Mouse (Mus musculus): ENCODE results near the gene Ptgis. TPM values are rescaled to one million over a fixed set of nuclear protein-coding genes. Genes with fewer than 3 reads are reported as not detected.

Gene Ptgis
- total RNA-seq, 2 experiments from 2014 or later: 19.3 to 31.8 TPM

DNA sequence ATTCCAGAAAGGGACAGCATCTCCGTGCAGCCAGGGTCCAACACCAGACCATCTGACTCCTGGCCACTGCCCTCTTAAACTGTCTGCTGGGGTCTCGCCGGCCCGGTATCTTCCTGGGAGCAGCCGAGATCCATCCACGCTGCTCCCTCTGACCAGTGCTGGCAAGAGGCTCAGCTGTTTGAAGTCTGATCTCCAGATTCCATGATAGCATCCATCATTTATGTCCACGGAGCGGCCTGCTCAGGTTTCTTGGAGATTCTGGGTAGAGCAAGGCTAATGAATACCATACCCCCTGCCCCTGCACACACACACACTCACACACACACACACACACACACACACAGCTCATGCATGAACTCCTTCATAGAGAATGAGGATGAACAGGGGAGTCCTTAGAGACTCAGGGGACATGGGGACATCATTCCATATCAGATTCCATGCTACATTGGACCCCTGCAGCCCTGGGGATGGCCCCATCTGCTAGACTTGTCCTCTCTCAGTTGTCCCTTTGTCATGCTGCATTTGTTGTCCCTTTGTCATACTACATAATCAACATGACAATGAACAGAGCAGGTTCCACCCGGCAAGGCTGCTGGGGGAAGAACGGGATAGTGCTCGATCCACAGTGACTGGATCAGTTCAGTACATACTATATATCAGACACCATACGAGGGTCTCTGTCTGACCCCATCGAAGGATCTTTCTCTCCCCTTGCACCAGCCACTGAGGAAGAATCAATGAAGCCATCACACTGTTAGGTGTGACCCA is 41.6 kb downstream of the Ptgis start:
- no peak for DNase-seq (ENCODE audit: low spot score in 2 of 2)

DNA sequence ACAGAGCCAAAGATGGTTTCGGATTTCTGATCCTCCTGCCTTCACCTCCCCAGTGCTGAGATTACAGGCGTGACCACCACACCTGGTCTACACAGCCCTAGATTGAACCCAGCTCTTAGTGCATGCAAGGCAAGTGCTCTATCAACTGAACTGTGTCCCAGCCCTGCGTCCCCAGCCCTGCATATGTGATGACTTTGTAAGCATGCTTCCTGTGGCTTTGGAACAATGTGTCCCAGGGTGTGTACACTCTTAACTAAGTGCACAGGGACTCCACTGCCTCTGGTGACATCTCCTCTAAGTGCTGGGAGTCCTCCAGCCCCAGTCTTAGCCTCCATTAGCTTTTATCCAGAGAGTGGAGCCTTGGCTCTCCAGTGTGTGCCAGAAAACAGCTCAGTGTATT is 47.0 kb downstream of the Ptgis start:
- DNase-seq (ENCODE audit: low spot score in 2 of 2): no peak

DNA sequence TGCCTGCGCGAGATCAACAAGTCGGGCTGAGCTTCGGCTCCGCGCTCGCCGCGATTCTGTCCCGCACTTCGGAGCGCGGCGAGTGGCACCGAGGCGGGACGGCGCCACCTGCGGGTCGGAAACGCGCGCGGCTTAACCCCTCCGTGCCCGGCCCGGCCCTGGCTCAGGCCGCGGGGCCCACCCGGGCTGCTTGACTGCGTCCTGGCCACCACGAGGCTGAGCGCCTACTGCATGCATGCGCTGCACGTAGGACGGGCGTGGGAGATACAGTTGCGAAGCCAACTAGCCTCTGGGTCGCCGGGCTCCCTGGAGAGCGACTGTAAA is 50.4 kb downstream of the Ptgis start, which contains the start of gene Kcnb1:
Gene Kcnb1 (minus strand): TSS at position 80 of the 324 bp plus-strand sequence.
- peak; percentile 70 to 79 for DNase-seq (ENCODE audit: low spot score in 2 of 2)

DNA sequence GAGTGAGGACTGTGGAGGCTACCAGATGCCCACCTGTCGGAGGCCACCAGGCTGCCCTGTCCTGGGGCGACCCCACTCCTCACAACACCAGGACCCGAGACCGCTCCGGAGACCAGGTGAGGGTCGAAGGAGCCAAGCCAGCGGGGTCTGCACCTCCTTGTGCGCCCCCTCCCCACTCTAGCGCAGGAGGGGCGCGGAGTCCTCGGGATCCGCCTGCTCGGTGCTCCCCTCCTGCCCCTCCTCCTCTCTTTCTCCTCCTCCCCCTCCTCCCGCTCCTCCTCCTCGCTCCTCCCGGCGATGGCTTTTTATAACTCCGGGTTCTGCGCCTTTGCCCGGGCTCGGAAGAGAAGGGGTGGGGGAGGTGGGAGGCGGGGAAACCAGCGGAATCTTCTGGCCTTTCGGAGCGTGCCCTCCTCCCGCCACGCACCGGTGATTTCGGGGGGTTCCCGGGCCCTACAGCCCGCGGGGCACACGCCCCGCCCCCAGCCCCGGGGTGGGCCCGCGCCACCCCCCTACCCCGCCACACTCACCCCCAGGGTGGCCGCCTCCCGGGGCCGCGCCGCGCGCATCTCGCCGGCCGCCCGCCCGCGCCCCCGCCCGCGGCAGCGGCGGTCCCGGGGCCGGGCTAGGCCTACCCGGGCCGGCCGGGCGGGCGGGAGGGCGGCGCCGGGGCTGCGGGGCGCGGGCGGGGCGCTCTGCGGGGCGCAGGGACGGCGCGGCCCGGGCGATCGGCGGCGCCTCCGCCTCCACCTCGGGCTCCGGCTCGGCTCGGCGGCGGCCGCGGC is 50.9 kb downstream of the Ptgis start:
- DNase-seq (ENCODE audit: low spot score in 2 of 2): peak; percentile 21 to 40

DNA sequence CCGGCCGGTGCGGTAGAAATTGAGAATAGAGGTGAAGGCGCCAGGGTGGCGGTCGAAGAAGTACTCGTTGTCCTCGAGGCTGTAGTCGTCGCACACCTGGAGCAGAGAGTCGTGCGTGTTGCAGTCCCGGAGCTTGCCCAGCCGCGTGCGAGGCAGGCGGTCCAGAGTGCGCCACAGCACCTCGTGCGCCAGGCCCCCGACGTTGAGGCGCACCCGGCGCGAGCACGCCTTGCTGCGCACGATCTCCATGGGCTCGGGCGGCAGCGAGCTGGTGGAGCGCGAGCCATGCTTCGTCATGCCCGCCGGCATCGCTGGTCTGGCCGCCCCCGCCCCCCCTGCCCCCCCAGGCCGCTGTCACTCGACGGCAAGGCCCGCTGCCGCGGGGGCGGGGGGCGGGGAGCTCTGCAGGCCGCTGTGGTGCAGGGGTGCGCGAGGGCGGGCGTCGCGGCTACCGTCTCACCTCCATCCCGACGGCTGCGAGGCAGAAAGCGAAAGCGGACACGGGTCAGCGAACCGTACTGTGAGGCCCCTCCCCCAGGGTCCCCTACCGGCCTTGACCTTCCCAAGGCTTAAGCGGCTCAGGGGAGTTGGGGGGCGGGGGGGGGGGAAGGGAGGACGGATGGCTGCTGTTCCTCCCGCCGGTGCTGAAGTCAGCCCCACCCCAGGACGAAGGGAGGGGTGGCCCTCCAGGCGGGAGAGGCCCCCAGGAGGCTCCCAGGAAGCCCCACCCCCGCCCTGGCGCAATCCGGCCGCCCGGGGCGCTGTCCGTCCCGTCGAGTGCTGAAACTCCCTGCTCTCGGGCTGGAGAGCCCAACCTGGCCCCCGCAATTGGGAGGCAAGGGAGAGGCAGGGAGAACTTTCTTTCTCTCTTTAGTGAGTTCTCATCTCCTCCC is 51.8 kb downstream of the Ptgis start:
- DNase-seq (ENCODE audit: low spot score in 2 of 2): peak; percentile 84 to 89

DNA sequence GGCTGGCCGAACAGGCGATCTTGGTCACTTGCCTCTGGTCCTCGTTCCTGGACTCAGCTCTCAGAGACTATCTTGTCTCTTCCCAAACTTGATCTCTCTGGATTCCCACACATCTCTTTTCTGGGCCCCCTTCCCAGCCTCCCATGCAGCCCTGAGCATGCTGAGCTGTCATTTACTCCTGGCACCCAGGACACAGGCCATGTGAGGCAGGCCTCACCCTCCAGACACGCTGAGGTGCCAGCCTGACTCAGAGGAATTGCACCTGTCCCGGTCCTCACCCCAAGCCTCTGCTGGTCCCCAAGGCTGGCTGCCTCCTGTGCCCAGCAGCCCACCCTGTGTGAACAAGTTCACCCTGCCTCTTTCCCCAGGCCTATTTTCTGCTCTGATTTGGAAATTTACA is 53.3 kb downstream of the Ptgis start:
- no peak for DNase-seq (ENCODE audit: low spot score in 2 of 2)

DNA sequence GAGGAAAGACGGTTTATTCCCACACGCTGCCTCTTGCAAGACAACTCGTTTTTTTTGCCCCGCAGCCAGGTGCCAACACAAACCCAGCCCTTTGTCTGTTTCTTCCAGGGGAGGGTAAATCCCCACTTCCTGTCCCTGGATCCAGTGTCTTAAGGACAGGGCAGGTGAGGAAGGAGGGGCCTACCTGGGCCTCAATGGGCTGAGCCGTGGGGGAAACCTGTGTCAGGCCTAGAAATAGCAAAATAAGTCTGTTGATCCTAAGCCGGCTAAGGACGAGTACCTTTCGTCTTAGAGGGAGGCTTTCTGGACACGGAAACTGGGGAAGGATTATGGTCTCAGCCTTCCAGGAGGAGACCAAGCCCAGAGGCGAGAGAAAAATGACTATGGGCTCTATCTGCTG is 53.9 kb downstream of the Ptgis start:
- DNase-seq (ENCODE audit: low spot score in 2 of 2): no peak

DNA sequence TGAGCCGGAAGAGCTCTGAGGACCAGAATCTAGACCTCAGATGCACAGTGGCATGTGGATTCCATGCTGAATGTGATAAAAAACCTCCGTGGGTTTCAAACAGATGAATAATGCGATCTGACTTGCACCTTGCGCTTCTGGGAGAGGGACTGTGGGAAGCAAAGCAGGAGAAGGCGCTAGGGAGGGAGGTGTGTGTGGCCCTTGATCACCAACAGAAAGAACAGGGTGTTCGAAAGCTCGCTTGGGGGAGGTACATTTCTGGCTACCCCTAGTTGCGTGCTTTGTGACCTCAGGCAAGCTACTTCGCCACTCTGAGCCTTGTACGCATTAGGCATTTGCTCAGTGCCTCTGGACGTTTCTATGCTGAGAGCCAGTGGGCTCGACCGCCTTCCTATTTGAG is 54.4 kb downstream of the Ptgis start:
- no peak for DNase-seq (ENCODE audit: low spot score in 2 of 2)

DNA sequence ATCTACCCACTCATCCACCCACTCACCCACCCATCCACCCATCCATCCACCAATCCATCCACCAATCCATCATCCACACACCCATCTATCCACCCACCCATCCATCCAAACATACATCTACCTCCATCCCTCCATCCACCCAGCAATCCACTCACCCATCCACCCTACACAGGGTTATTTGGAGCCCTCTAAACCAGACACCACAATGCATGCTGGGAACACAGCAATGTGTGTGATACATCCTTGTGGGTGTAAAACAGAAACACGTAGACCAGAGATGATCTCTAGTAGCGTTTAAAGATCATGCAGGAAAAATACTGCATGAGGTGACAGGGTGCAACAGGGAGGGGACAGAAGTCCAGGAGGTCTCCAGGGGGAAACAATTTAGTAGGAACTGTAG is 55.0 kb downstream of the Ptgis start:
- no peak for DNase-seq (ENCODE audit: low spot score in 2 of 2)

DNA sequence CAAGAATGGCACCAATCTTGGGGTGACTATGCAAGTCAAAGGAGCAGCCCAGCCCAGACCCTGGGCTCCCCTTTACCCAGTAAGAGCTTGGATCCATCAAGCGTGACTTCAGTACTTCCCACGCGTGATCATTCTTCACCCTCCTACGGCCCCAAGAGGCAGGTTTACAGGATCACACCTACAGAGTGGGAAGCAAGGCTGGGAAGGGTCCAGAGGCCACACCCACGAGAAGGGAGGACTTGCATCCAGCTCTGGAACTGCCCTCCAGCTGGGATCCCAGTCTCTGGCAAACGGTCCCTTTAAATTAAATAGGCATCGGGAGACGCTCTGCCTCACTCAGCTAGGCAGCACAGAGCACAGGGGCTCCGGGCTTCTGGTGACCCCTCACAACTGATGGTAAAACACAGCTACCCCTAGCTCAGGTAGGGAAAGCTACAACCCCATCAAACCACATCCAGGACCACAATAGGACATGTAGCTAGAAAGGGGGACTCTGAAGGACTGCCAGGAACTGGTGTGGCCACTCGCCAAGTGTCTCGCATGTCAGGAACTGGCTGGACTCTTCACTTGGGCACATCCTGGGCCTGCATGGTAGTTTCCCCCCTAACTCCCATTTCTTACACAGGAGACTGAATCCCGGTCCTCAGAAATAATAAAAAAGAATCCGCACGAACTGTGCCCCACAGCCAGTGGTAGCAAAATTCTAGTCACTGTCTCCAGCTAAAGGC is 58.6 kb downstream of the Ptgis start:
- DNase-seq (ENCODE audit: low spot score in 2 of 2): no peak

DNA sequence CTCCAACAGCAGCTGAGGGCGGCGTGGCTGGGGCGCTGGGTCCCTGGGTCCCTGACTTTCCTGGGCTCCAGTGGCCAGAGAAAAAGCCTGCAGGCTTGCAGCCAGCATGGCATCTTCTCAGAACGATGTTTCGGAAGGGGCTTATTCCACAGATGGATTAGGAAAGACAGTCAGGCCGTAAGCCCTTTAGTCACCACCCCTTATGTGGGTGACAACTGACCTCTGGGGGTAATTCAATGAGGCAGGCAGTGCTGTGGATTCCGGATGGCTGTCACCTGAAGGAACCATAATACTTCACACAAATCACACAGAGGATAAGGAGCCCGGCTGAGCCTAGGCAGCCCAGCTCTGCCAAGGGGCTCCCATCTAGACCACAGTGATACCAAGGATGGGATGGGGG is 59.3 kb downstream of the Ptgis start:
- DNase-seq (ENCODE audit: low spot score in 2 of 2): no peak

DNA sequence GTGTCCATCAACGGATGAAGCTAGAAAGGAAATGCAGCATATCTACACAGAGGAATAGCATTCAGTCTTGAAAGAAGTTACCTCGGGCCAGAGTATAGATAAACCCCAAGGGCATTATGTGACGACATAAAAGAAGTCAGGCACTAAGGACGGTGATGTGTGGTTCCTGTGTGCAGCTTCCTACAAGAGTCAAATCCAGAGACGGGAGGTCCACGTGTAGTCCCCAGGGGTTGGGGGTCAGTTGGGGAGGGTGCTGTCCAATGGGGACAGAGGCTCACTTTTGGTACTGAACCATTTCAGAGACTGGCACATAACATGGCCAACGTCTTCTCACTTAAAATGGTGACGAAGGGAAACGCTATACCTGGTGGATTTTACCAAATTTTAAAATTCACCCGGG is 61.1 kb downstream of the Ptgis start:
- no peak for DNase-seq (ENCODE audit: low spot score in 2 of 2)

DNA sequence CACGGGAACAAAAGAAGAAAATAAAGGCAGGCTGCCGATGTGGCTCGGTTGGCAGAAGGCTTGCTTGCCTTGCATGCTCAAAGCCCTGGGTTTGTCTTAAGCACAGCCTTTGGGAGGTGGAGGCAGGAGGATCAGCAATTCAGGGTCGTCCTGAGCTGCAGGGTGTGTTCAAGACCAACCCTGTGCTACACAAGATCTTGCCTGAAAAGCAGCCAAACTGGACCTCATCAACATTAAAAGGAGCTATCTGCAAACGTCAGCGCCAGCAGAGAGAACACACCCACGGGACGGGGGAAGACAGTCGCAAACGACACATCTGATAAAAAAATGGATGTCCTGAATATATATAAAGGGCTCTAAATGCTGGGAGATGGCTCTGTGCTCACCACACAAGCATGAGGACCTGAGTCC is 63.2 kb downstream of the Ptgis start:
- no peak for DNase-seq (ENCODE audit: low spot score in 2 of 2)

DNA sequence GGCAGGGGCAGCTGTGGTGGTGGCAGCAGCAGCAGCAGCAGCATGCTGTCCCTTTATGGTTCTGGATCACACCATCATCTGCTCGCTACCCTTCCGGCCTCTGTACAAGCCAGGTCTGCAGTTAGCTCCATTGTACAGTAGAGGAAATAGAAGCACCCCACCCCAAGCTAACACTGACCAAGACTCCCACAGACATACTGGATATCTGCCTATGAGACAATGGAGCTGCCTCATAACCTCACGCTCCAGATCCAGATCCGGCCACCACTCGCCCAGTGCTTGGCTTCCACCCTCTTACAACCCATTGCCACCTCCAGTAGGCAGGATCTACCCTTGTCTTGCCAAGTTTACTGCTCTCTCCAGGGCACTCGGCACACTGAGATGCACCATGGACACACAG is 65.1 kb downstream of the Ptgis start:
- DNase-seq (ENCODE audit: low spot score in 2 of 2): no peak

DNA sequence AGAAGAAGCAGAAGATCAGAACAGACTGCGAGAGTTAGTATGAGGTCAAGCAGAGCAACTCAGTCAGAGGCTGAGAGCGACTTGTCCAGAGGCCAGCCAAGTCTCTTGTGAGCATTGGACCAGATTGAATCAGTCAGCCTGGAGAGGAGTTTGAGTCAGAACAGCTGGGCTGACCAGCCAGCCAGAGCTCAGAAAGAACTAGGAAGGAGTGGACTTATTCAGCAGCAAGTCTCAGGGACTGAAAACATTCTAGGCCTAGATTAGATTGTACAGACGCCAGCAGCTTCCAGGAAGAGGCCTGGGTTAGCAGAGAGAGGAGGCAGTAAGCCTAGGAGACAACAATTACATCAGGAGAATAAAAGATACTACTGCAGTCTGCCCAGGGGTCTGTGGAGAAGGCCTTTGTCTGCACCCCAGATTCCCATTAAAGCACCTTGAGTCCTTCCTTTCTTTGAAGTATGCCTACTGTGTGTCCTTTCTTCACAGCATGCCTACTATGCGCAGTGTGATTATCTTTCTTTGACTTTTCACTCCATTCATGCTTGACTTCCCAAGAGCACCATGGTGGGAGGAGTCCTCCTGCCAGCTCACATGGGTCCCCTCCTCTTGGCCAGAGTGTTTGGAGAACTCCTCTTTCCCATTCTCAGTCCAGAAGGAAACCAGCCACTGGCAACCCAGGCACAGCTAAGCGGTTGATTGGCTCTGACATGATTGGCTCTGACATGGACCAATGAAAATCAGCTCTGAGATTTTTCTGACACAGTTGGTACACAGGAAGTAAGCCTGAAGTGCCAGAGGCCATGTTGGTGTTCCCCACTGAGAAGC is 67.1 kb downstream of the Ptgis start:
- DNase-seq (ENCODE audit: low spot score in 2 of 2): no peak

DNA sequence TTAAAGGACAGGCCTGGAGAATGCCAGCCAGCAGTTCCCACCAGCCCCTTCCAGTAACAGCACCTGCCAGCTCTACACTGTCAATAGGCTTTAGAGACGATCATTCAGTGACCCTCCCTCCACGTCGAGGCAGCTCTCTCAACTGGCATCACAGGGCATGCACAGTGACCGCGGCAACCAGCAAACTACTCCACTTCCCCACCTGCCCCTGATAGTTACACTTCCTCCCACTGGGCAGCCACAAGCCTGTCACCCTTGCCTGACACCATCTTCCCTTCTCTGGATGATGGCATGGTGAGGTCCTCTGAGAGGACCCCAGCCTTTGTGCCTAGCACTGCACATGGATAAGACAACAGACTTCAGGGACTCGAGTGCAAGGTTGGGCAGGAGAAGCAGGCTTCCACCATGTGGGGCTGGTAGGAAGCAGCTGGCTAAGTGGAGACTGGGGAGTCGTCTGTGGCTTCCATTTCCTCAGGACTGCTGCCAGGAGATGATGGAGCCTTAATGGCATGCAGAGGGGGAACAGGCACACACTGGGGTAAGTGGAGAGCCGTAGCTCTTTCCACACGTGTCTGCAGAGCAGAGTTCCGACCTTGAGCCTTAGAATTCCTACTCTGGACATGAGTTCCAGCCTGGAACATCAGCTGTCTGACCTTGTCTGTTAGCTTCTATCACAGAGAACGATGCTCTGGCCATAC is 72.7 kb downstream of the Ptgis start:
- no peak for DNase-seq (ENCODE audit: low spot score in 2 of 2)

DNA sequence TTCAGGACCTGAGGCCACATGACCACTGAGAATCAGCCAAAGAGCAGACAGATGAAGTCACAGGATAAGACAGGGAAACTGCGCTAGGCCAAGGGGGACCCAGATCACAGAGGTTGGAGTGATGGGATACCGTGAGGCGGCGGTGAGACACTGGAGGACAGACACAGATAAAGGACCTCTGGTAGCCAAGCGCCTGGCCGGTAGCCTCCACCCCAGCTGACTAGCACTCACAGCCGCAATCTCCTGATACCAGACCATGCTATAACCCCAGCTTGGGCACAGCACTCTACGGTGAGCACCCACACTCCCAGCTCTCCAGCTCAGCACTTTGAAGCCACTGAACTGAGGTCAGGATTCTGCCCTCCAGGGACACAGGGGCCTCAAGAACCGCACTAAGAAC is 76.8 kb downstream of the Ptgis start:
- no peak for DNase-seq (ENCODE audit: low spot score in 2 of 2)

DNA sequence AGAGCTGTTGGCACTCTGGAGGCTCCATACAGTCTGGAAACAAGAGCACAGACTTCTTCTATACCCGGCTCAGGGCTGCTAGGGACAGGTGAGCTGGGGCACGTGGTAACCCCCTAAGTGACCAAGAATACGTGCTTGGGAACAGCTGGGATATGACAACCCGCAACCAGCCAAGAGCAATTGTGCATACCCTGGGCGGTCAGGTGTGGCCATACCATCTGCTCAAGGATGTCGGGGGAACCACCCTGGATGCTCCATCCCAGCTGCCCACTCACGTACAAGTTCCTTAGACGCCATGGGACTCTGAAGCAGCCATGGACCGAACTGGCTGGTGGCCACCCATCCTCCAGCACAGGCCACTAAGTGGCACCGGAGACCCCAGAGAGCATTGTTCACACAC is 77.3 kb downstream of the Ptgis start:
- DNase-seq (ENCODE audit: low spot score in 2 of 2): no peak

DNA sequence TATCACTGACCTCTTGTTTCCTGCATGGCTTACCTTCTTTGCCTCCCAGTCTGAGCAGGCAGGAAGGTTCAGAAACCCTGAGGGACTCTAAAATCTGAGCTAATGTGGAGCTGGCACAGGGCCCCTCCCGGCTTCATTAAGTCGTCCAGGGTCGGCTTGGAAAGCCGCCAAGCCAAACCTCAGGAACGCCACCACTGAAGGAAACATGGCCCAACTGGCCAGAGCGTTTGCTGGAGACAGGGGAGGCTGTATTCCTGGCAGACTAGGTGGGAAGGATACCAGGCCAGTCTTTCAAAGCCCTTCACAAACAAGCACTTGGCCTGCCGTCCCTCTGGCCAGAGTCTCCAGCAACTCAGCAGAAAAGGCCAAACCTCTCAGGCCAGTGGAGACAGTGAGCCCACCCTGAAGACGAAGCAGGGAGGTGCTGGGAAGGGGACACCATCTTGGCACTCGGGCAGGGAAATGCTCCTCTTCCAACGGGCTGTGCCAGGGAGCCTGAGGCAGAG is 77.8 kb downstream of the Ptgis start:
- no peak for DNase-seq (ENCODE audit: low spot score in 2 of 2)
